Mouse (Mus musculus) erythroid progenitor cell, adult 5-6 weeks (primary cell): ENCODE measurements around the gene Aloxe3. TPM values are rescaled to one million over a fixed set of nuclear protein-coding genes. Genes with fewer than 3 reads are reported as not detected.
"Not testable (repeated sequence)": the region's sequence is repeated elsewhere in the genome, so short reads cannot be mapped to it uniquely, and the experiment has no call there.

Source experiments
- ATAC-seq: replicated peaks from 2 replicates; pipeline ENCODE4 v1.8.0; 2016; ENCODE audit warnings: moderate number of reproducible peaks, mild to moderate bottlenecking, moderate TSS enrichment, inconsistent platforms; ENCODE audit not compliant: poor library complexity, low FRiP score, severe bottlenecking
- total RNA-seq, 2 experiments: library from RNA; stranded (forward) in 1 of 2; stranded (reverse) in 1 of 2; fragments of 150-400 nt in 1 of 2; fragments of 186-747, 209-891 nt in 1 of 2; gene quantifications; 2 replicates each; pipeline versions ENCODE4 v1.2.3 to v1.2.4; 2015 to 2017; ENCODE audit warnings: low replicate concordance in 2 of 2

The Aloxe3 gene
- total RNA-seq, 2 experiments from 2014 or later = not detected

DNA sequence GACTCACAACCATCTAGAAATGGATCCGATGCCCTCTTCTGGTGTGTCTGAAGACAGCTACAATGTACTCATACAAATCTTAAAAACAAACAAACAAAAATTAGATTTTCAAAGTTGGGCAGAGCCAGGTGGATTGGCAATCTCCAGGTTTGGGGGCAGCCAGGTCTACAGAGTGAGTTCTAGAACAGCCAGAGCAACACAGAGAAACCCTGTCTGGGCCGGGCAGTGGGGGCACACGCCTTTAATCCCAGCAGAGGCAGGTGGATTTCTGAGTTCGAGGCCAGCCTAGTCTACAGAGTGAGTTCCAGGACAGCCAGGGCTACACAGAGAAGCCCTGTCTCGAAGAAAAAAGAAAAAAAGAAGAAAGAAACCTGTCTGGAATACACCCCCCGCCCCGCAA lies 31.8 kb upstream of the Aloxe3 start:
- ATAC-seq = not testable (repeated sequence)

DNA sequence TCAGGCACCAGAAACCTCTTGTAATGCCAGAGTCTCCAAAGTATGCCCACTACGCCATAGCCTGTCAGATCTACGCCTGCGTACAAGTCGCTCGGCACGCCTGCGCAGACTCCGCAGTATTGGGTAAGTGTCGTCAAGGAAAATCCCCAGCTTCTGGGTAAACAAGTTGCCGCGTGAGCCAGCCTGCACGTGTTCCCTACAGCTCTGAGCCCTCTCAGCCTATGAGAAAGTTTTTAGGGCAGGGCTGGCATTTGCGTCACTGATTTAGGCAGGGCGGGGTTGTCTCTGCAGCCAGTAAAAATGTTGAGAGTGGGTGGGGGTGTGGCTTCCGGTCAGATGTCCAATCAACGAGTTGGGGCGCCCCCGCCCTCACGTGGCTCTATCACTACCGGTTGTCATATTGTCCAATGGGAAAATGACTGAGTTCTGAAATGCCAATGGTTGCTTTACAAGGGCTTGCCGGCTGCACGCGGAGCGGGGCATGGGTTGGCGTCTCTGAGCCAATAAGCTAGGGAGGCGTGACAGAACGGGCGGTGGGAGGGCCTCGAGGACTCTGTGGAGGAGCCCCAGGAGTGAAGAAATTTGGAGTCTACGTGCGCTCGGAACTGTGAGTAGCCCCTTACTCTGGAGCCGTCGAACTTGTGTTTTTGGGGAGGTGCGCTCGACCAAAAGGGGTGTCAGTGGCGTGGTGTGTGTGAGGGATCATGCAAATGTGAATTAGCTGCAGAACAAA lies 30.8 kb upstream of the Aloxe3 start, which contains the start of gene Per1:
Gene Per1, plus strand, starts transcription at position 521 of the 733 bp plus-strand sequence.
- ATAC-seq = peak; percentile 69

DNA sequence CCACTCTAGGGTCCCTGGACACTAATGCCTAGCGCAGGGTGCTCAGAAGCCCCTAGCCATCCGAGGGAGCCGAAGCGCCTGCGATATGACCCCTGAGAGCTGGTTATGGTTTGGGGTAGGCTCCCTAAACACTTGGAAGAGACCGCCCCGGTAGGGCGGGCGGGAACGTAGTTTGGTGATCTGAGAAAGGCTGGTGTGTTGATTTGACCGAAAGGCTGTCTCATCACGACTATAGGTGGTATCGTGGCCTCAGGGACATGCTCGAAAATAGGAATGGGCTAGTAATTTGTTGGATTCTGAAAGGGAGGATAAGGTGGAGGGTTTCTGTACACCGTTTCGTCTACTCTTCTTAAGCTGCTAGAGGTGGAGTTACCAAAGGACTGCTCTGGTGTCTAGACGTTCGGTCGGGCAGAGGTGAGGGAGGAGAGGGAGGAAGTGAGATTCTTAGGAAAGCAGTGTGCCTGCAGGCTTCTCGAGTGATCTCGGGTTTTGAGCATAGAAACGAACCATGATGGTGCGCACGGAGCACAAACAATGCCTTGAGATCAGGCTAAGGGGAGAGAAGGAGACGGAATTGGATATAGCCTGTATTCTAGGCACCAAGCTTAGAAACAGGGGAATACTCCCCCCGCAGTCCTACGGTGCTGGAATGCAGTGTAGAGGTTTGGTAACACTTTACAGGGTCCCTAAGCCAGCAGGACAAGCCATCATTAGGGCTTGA lies 30.0 kb upstream of the Aloxe3 start:
- 0 out of 2 replicates have a peak, but pooled peaks have one; percentile 11 for ATAC-seq

DNA sequence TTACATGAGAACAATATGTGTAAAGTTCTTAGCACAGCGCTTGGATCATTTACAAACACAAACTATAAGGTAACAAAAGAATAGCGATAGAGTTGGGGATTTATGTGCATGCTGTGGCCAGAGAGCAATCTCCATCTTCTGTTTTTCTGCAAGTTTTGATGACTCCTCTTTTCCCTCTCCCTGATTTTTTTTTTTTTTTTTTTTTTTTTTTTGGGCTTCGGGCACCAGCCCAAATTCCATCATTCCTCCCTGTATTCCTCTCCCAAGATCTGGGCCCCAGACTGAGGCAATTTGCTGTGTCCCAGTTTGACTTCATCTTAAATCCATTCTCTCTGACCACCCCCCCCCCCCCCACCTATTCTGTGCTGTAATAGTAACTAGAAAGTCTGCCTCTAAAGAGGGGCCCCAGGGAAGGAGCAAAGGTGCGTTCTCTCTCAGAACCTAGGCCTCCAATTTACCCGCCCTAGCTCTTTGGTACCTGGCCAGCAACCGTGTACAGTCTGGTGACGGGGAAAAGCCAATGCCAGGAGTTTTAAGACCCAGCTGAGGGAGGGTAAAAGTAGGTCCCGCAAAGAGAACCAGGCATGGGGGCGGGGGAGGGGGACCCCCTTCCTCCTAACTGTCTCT lies 29.2 kb upstream of the Aloxe3 start:
- no peak; the same call in 1 of the 2 replicates for ATAC-seq

DNA sequence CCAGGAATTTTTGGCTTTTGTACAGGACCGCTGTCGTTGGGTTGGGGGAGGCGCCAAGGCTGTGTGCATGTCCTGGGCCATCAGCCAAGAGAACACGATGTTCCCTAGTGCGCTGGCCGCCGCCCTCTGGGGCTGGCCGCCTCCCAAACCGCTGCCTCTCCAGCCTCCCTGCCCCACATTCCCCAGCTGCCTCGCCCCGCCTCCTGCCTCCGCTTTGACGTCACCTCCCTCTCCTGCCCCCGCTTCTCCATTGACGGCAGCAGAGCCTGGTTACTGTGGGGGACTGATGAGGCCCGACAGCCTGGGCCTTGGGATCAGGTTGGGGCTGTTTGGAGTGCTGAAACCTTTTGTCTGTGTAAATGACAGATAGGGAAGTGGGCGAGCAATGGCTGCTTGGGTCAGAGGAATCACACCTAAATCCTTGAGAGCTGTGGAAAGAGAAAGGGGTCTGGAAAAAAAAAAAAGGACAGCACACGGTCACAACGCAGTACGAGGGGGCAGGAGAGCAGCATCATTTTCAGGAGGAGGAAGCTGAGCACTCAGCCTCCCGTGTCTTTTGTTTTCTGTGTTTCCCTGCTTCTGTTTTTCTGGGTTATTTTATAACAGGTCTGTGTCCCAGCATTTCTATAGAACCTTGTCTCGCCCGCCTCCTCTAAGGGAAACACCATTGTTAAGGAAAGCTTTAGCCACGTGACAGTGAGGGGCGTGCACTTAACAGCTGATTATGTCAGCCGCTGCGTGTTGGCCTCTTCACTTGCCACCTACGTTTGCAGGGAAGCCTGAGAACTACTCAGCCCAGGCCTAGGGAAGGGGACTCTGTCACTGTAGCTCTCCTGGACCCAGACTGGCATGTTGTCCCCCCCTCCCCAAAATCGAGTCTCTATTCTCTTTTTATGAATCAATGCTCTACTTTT lies 28.5 kb upstream of the Aloxe3 start:
- ATAC-seq = peak; percentile 65

DNA sequence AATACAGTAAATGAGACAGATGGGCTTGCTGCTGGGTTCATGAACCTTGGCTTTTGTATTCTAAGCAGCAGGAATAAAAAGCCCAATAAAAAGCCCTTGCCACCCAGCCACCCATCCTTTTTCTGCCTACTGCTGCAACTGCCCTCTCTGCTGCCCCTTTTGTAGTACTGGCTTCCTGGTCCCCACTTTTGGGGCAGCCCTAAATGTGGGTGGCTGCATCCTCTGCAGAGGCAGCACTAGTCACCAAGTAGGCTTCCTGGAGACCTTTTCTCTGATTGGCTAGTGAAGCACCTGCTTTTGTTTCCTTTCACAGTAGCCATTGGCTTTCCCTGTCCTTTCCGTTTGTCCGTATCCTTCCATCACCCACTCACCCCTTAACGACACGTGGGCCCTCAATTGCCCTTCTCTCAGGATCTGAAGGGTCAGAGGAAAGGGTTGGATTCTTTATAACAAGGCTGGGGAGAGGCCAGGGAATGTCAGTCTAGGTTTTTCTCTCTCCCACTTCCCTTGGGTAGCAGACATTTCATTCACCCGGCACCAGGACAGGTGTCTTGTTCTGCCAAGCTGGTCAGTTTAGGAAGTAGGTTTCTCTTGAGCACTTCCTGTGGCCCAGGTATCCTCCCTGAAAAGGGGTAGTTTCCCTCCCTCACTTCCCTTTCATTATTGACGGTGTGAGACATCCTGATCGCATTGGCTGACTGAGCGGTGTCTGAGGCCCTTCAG lies 27.5 kb upstream of the Aloxe3 start:
- no peak for ATAC-seq

DNA sequence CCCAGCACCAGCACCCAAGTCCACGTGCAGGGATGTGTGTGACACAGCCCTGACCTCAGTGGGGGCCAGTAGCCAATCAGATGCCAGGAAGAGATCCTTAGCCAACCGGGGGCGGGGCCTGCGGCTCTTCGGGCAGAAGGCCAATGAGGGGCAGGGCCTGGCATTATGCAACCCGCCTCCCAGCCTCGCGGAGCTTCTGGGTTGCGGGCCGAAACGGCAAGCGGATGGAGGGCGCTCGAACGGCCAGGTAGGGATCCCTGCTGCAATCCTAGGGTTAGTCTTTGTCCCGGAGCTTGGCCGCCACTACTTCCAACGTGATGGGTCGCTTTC lies 27.0 kb upstream of the Aloxe3 start:
- peak; percentile 63 for ATAC-seq

DNA sequence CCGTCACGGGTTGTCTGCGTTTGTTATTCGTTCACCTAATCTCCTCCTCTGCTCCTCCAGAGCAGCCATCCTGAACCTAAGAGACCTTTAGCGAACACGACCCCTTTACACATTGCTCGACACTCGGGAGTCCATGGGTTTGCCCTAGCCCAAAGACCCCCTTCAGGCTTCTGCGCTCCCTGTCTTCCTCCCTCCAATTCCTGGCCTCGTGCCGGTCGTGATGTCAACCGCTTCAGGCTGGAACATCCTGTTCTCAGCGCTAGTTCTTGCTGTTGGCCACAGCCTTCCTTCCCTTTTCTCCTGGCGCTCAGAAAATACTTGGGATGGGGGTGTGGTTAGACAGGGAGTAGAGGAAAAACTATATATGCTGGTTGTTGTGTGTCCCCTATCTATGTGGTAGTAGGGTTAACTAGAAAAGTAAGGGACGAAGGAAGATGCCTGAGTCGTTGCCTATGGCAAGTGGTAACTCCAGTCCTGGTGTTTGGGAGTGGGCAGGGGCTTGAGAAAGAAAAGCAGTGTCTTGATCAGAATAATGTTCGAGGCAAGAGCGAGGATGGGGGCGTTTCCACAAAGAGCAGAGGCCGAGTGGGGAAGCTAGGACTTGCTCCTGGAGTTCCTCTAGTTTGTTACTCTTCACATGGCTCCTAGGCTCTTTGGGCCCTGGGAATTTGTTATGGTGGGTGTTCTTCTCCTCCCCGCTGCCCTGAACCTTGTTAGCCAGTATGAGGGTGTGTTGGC lies 26.4 kb upstream of the Aloxe3 start:
- no peak for ATAC-seq

DNA sequence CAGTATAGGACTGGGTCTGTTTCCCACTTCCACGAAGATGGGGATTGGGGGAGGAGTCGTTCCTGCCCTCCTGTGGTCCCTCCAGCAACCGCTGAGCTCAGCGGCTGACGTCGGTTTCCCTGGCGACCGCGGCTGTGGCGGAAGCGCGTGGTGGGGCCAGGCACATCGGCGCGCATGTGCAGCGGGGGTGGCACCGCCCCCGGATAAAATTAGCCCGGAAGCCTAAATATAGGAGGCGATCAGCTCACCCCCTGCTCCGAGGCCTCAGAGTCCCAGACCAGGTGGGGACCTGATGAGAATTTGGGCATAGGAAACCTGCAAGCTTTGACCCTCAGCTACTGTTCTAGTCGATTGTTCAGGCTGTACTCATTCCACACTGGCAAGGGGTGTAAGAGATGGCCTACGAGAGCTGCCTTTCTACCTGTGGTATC lies 25.8 kb upstream of the Aloxe3 start:
- ATAC-seq = peak; percentile 35

DNA sequence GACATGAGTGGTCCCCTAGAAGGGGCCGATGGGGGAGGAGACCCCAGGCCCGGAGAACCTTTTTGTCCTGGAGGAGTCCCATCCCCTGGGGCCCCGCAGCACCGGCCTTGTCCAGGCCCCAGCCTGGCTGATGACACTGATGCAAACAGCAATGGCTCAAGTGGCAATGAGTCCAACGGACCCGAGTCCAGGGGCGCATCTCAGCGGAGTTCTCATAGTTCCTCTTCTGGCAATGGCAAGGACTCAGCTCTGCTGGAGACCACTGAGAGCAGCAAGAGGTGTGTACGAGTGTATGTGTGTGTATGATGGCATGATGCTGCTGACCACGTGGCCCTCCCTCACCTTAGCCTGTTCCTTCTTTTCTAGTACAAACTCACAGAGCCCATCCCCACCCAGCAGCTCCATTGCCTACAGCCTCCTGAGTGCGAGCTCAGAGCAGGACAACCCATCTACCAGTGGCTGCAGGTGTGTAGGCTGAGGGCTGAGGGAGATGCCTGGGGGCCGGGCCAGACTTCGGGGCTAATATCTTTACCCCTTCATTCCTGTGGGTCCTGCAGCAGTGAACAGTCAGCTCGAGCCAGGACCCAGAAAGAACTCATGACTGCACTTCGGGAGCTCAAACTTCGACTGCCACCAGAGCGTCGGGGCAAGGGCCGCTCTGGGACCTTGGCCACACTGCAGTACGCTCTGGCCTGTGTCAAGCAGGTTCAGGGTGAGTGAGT lies 24.9 kb upstream of the Aloxe3 start:
- ATAC-seq = no peak

DNA sequence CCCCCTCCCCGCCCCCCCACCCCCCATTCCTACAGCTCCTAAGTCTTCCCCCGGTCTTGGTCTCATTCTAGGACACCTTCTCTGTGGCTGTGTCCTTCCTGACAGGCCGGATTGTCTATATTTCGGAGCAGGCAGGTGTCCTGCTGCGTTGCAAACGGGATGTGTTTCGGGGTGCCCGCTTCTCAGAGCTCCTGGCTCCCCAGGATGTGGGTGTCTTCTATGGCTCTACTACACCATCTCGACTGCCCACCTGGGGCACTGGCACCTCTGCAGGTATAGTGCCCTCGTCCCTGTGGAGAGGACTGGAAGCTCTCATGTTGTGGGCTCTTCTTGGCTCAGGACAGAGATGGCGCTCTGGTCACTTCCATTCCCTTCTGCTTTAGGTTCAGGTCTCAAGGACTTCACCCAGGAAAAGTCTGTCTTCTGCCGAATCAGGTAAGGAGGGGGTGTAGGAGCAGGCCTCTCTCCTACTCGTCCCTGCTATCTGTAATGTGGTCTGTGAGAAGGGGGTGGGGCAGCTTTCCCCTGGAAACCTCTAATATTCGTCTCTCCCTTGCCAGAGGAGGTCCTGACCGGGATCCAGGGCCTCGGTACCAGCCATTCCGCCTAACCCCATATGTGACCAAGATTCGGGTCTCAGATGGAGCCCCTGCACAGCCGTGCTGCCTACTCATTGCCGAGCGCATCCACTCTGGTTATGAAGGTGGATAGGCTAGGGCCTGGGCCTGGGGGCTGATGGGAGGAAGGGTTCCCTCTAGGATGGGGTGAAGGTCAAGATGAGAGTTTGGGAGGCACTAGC lies 23.9 kb upstream of the Aloxe3 start:
- no peak for ATAC-seq

DNA sequence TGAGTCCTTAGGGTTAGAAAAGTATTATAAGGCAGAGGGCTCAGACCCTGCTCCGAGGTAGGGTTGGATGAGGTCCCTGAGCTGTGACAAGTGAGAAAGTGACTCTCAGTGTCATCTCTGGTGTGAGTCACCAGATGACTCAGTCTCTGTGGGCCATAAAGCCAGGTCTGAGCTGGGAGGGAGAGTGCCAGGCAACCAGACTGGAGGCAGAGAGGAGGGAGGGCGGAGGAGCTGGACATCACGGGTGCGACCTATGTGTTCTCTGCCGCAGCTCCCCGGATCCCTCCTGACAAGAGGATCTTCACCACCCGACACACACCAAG lies 23.3 kb upstream of the Aloxe3 start:
- no peak for ATAC-seq

DNA sequence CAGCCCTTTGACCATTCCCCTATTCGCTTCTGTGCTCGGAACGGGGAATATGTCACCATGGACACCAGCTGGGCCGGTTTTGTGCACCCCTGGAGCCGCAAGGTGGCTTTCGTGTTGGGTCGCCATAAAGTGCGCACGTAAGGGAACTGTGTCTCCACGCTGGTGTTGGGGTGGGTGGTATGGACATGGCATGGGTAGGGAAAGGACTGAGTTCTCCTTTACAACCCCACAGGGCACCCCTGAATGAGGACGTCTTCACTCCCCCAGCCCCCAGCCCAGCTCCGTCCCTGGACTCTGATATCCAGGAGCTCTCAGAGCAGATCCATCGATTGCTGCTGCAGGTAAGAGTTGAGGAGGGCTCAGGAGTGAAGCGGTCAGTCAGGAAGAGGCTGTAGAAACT lies 22.6 kb upstream of the Aloxe3 start:
- ATAC-seq = no peak

DNA sequence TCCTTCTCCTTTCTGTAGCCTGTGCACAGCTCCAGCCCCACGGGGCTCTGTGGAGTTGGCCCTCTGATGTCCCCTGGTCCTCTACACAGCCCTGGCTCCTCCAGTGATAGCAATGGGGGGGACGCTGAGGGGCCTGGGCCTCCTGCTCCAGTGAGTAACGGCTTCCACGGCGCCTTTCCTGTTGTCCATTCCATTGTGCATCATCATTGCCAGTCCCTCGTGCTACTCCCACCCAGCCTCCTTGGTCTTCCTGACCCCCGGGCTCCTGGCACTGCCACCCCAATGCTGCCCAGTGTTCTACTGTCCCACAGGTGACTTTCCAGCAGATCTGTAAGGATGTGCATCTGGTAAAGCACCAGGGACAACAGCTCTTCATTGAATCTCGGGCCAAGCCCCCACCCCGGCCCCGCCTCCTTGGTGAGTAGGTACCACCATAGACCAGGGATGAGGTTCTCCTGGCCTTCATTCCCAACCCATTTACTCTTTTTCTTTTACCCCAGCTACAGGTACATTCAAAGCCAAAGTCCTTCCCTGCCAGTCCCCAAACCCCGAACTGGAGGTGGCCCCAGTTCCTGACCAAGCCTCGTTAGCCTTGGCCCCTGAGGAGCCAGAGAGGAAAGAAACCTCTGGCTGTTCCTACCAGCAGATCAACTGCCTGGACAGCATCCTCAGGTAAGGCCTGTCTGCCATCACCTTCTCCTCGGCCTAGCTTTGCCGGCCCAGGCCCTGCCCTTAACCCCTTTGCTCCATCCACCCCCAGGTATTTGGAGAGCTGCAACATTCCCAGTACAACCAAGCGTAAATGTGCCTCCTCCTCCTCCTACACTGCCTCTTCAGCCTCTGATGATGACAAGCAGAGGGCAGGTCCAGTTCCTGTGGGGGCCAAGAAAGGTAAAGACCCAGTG lies 21.9 kb upstream of the Aloxe3 start:
- no peak for ATAC-seq

DNA sequence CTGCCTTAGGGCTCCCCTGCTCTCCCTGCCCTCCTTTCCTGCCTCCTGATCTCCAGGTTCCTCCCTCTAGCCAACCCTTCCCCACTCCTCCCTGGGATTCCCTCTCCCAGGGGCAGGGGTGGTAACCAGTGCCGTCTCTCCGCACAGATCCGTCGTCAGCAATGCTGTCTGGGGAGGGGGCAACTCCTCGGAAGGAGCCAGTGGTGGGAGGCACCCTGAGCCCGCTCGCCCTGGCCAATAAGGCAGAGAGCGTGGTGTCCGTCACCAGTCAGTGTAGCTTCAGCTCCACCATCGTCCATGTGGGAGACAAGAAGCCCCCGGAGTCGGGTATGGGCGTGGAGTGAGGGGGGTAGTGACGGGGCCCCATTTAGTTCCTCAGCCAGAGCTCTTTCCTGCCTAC lies 21.2 kb upstream of the Aloxe3 start:
- no peak for ATAC-seq

DNA sequence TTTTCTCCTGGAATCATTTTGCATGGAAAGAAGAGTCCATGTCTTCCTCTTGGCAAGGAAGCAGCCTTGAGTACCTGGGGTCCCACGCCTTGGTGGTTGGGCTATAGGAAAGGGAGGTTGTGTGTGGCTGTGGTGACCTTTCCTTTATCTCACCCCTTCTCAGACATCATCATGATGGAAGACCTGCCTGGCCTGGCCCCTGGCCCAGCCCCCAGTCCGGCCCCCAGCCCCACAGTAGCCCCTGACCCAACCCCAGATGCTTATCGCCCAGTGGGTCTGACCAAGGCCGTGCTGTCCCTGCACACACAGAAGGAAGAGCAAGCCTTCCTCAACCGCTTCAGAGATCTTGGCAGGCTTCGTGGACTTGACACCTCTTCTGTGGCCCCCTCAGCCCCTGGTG lies 20.5 kb upstream of the Aloxe3 start:
- no peak for ATAC-seq
